Mouse (Mus musculus): ENCODE measurements around the gene Rnf39. TPM values are rescaled to one million over a fixed set of nuclear protein-coding genes. Genes with fewer than 3 reads are reported as not detected.

Gene Rnf39
- polyA plus RNA-seq, 1 experiment from 2014 or later: 0.22 TPM

DNA sequence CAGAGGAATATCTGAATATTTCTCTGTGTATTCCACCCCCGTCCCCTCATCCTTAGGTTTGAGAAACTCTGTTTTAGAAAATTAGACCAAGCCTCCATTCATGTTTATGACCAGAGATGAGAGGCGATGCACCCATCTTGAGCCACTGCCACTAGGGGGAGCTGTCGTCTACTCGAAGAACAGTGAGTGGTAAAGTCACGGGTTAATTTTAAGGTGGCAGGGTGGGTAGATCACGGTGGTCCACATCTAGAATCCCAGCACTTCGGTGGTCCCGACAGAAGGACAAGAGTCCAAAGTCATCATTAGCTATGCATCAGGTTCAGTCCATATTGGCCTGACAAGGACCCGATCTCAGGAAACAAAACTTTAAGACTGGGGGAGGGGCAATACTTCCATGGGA is 27.6 kb upstream of the Rnf39 start:
- no peaks in the 10 kb centered on the region for H3K9me3 ChIP-seq (replicated peaks)
- no peaks in the 10 kb centered on the region for H3K27me3 ChIP-seq (ENCODE audit: low read depth, poor library complexity, severe bottlenecking)
- H3K27ac ChIP-seq (replicated peaks): no peak overlapping the region
- WGBS: 19% methylated on average over 9 of the region's 9 CpGs
- no peaks in the 10 kb centered on the region for H3K36me3 ChIP-seq
- DNase-seq (ENCODE audit: low spot score): peak; percentile 59
- H3K4me3 ChIP-seq: no peak overlapping the region
- H3K4me1 ChIP-seq: no peaks in the 10 kb centered on the region

DNA sequence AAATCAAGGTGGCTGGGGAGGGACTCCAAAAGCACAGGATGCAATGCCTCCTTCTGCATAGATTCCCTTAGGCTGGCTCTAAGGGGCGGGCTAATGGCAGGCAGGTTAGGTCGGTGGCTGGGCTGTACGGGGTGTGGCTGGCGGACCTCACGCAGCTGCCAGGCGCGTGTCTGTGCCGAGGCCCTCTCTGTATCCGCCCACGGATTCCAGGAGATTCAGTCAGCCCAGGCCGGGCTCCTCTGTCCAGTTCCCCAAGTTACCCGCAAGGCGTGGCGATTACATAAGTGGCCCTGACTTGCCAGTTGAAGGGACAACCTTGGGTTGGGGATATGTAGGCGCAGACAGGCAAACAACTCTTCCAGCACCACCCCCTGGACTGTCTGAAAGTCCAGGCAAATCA is 22.5 kb upstream of the Rnf39 start:
- no peak for DNase-seq (ENCODE audit: low spot score)
- Histone ChIP-seq H3K4me1 (no peaks in the 10 kb centered on the region), H3K27me3 (ENCODE audit: low read depth, poor library complexity, severe bottlenecking) (no peaks in the 10 kb centered on the region), H3K36me3 (no peaks in the 10 kb centered on the region), H3K27ac (replicated peaks) (no peak overlapping the region), H3K4me3 (no peak overlapping the region), H3K9me3 (replicated peaks) (no peaks in the 10 kb centered on the region)
- 53% methylated on average over 15 of the region's 15 CpGs for WGBS

DNA sequence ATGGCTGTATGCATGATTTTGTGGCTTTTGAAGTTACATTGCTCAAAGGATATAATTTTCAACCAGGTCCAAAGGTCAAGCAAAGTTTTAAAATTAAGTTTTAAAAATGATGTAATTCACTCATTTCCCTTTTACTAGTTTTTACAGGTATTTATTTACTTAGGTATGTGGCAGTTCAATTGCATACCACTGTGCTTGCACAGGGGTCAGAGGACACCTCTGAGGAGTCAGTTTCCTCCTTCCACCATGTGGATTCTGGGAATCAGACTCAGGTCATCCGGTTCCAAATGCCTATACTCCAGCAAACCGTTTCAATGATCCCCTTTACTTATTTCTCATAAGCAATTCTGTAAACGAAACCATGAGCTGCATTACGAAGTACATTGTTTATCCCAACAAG is 20.0 kb upstream of the Rnf39 start:
- Histone ChIP-seq H3K27me3 (ENCODE audit: low read depth, poor library complexity, severe bottlenecking) (no peaks in the 10 kb centered on the region), H3K4me1 (no peaks in the 10 kb centered on the region), H3K4me3 (no peak overlapping the region), H3K36me3 (no peaks in the 10 kb centered on the region), H3K27ac (replicated peaks) (no peak overlapping the region), H3K9me3 (replicated peaks) (no peaks in the 10 kb centered on the region)
- 86% methylated on average over 4 of the region's 4 CpGs for WGBS
- DNase-seq (ENCODE audit: low spot score): no peak

DNA sequence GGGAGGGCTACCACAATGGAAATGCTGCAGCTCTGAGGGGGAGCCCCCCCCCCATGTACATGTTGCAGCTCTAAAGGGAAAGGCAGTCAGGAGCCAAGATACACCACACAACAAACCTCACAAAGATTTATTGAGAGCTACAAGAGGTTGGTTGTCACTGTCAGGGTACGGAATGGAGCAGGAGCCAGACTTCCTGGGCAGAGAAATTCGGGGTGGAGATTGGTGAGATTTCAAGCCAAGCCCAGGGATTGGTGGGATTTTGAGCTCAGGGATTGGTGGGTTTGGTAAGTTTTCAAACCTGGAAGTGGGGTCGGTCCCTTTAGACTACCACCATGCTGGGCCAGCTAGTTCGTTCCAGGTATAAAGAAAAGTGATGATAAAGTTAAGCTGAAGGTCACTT is 19.2 kb upstream of the Rnf39 start:
- Histone ChIP-seq H3K27me3 (ENCODE audit: low read depth, poor library complexity, severe bottlenecking) (no peaks in the 10 kb centered on the region), H3K9me3 (replicated peaks) (no peaks in the 10 kb centered on the region), H3K4me3 (no peak overlapping the region), H3K4me1 (no peaks in the 10 kb centered on the region), H3K36me3 (no peaks in the 10 kb centered on the region), H3K27ac (replicated peaks) (no peak overlapping the region)
- WGBS: 67% methylated on average over 4 of the region's 4 CpGs
- DNase-seq (ENCODE audit: low spot score): no peak

DNA sequence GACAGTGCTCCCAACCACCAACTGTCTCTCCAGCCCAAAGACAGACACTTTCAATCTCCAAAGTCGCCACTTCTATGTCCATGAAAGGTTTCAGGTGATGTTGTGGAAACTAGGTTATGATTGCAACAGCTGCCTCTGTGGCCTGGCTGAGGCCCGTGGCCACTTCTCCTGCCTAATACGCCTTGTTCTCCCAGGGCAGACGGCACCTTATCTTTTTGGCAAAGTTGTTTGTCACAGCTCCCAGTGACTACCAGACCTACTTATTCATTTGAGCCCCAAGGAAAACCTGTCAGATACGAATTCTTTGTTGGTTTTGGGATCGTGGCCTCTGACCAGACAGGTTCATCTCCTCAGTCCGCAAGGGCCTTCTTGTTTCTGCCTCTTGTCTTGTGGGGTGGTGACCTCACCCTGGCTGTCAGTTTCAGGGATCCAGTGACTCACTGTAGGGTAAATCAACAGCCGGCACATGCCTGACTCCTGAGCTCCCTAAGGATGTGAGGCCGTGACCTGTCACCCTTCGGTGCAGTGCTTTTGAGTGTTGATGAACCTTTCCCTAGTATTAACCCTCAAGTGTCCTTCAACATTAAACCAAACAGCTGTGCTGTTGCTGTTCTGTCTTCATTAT is 15.1 kb upstream of the Rnf39 start:
- no peaks in the 10 kb centered on the region for H3K4me1 ChIP-seq
- H3K27ac ChIP-seq (replicated peaks): no peak overlapping the region
- H3K36me3 ChIP-seq: no peaks in the 10 kb centered on the region
- DNase-seq (ENCODE audit: low spot score): no peak
- H3K4me3 ChIP-seq: no peak overlapping the region
- no peaks in the 10 kb centered on the region for H3K27me3 ChIP-seq (ENCODE audit: low read depth, poor library complexity, severe bottlenecking)
- no peaks in the 10 kb centered on the region for H3K9me3 ChIP-seq (replicated peaks)
- WGBS: 69% methylated on average over 10 of the region's 10 CpGs

DNA sequence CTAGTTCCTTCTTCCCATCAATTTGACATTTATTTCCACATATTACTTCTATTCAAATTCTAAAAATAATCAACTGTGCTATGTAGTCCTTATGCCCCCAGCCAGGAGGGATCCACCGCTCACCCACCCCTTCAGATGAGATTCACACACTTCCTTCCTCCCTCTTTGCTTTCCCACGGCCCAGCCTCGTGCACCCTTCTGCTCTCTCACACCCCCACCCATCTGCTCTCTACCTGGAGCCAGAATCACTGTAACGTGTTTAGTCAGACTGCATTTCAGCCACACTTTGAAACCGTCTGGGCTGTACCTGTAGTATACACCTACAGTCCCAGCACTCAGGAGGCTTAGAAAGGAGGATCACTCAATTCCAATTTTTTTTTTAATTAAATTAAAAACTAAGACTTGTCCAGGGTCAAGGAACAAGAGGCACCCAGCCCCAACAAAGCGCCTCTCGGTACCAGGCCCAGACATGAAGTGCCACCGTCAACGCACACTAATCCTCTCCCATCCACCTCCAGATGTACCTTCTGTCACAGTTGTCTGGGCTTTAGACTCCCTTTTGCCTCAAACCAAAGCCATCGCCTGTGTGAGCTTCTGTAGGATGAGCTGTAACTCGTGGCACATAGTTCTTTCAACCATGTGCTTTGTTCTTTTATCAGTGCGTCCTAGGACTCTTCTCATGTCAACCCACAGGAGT is 13.3 kb upstream of the Rnf39 start:
- no peaks in the 10 kb centered on the region for H3K9me3 ChIP-seq (replicated peaks)
- no peak overlapping the region for H3K27ac ChIP-seq (replicated peaks)
- no peak for DNase-seq (ENCODE audit: low spot score)
- no peaks in the 10 kb centered on the region for H3K36me3 ChIP-seq
- no peak overlapping the region for H3K4me3 ChIP-seq
- H3K4me1 ChIP-seq: no peaks in the 10 kb centered on the region
- H3K27me3 ChIP-seq (ENCODE audit: low read depth, poor library complexity, severe bottlenecking): no peaks in the 10 kb centered on the region
- WGBS: 81% methylated on average over 12 of the region's 12 CpGs

DNA sequence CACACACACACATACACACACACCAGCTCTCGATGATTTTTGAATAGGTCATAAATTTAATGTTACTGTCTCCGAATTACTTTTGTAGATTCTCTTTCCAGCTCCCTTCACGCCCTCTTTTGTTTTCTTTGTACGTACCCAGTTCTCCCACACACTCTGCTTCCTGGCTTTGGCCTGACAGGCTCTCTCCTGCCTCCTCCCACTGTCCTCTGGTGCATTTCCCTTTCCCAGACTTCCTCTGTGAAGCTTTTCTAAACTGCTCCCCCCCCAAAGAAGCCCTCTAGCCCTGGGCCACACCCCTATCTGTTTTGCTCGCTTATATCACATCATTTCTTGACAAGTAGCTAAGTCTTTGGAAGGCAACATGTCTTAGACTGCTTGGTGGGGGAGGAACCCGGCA is 12.5 kb upstream of the Rnf39 start:
- H3K4me1 ChIP-seq: no peaks in the 10 kb centered on the region
- no peak for DNase-seq (ENCODE audit: low spot score)
- H3K4me3 ChIP-seq: no peak overlapping the region
- no peaks in the 10 kb centered on the region for H3K27me3 ChIP-seq (ENCODE audit: low read depth, poor library complexity, severe bottlenecking)
- H3K9me3 ChIP-seq (replicated peaks): no peaks in the 10 kb centered on the region
- H3K36me3 ChIP-seq: no peaks in the 10 kb centered on the region
- WGBS: 83% methylated on average over 6 of the region's 6 CpGs
- no peak overlapping the region for H3K27ac ChIP-seq (replicated peaks)

DNA sequence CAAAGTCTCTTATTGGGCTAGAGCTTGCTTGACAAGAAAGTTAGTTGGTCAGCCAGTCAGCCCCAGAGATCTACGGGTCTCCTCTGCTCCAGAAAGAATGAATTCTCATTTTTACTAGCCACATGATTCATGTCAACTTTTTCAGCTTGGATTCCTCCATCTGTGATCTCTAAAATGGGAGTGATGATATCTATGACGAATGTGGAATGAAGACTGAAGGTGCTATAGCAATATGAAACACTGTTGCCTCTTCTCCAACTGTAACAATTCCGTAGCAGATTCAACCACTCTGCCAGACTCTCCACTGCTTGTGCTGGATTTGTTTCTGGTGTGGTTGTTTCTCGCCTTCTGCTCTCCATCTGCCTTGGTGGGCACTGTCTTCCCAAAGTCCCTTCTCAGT is 11.6 kb upstream of the Rnf39 start:
- H3K4me1 ChIP-seq: no peaks in the 10 kb centered on the region
- no peak for DNase-seq (ENCODE audit: low spot score)
- no peak overlapping the region for H3K4me3 ChIP-seq
- WGBS: 82% methylated on average over 4 of the region's 4 CpGs
- no peaks in the 10 kb centered on the region for H3K9me3 ChIP-seq (replicated peaks)
- no peaks in the 10 kb centered on the region for H3K27me3 ChIP-seq (ENCODE audit: low read depth, poor library complexity, severe bottlenecking)
- no peaks in the 10 kb centered on the region for H3K36me3 ChIP-seq
- no peak overlapping the region for H3K27ac ChIP-seq (replicated peaks)

DNA sequence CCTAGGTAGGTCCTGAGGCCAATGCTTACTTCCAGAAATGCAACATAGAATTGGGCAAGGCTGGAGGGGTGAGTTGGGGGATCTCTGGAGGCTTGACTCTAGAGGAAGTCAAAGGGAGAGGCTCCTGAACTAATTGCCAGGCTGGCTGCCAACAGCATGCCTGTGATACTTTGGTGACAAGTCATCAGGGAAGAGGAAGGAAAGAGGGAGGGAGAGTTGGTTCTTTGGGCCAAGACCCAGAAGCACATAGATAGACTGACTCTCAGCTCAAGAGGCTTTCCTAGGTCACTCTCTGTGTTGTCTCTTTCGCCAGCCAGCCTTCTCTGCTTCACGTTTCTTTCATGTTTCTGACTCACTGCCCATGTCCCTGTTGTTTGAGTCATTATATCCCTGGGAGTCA is 10.9 kb upstream of the Rnf39 start:
- no peaks in the 10 kb centered on the region for H3K9me3 ChIP-seq (replicated peaks)
- no peaks in the 10 kb centered on the region for H3K4me1 ChIP-seq
- 76% methylated on average over 2 of the region's 2 CpGs for WGBS
- H3K27me3 ChIP-seq (ENCODE audit: low read depth, poor library complexity, severe bottlenecking): no peaks in the 10 kb centered on the region
- H3K36me3 ChIP-seq: no peaks in the 10 kb centered on the region
- H3K4me3 ChIP-seq: no peak overlapping the region
- no peak for DNase-seq (ENCODE audit: low spot score)
- H3K27ac ChIP-seq (replicated peaks): no peak overlapping the region

DNA sequence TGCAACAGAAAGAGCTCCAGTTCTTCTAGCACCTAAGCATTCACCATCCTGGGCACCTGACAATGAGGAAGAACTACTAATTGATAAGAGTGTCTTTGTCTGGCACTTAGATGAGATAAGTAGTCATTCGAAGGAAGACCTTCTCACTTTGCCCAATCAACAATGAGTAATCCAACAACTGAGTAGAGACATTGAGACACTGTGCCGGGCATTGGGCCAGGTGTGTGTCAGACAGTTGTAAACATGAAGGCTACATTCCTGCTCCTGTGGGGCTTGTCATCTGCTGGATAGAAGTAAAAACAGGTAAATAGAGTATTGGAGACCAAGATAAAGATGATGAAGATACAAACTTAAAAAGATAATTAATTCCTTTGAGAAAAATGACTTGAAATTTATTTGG is 4.7 kb upstream of the Rnf39 start:
- Histone ChIP-seq H3K4me1 (peaks cover 6% of the 10 kb centered on the region), H3K27me3 (ENCODE audit: low read depth, poor library complexity, severe bottlenecking) (peaks cover 32% of the 10 kb centered on the region), H3K9me3 (replicated peaks) (no peaks in the 10 kb centered on the region), H3K4me3 (no peak overlapping the region), H3K36me3 (no peaks in the 10 kb centered on the region), H3K27ac (replicated peaks) (no peak overlapping the region)
- 93% methylated on average over 2 of the region's 2 CpGs for WGBS
- no peak for DNase-seq (ENCODE audit: low spot score)

DNA sequence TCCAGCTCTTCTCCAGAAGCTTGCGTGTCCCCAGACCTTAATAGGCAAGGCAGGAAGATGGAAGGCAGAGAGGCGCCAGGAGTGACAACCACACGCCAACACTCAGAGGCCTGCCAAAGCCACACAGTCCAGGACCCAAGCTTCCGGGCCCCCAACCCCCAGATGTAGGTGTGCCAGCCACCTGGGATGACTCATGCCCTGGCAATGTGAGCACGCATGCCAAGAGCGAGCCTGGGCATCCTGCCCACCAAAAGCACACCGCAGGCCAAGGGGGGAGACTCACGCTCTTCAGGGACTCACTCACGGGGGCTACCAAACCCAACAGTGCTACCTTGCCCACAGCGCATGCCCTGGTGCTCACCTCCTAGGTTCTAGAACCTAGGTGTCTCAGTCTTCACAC is 327 bp upstream of the Rnf39 start:
- no peak for DNase-seq (ENCODE audit: low spot score)
- Histone ChIP-seq H3K4me3 (peak overlapping the region; percentile 54), H3K9me3 (replicated peaks) (no peaks in the 10 kb centered on the region), H3K27ac (replicated peaks) (no peak overlapping the region), H3K36me3 (no peaks in the 10 kb centered on the region), H3K27me3 (ENCODE audit: low read depth, poor library complexity, severe bottlenecking) (peaks cover 72% of the 10 kb centered on the region), H3K4me1 (peaks cover 26% of the 10 kb centered on the region)
- WGBS: 59% methylated on average over 10 of the region's 10 CpGs

DNA sequence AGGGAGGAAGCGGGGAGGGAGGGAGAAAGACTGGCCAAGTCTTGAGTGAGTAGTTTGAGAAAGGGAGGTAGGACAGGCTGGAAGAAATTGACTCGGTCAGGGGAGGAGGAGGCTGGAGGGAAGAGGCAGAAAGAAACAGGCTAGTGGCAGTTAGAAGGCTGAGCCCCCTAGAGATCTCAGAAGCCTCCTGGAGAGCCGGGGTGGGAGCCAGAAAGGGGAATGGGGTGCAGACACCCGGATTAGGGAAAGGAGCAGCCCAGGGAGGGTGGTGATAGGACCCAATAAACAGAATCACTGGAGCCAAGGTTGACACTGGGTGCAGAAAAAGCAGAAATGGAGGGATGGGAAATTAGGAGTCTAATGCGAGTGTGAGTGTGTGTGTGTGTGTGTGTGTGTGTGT is 973 bp downstream of the Rnf39 start:
- peaks cover 78% of the 10 kb centered on the region for H3K27me3 ChIP-seq (ENCODE audit: low read depth, poor library complexity, severe bottlenecking)
- no peak overlapping the region for H3K27ac ChIP-seq (replicated peaks)
- peak overlapping the region; percentile 54; the same call in 1 of the 2 replicates for H3K4me3 ChIP-seq
- H3K36me3 ChIP-seq: peaks cover 5% of the 10 kb centered on the region
- peak; percentile 15 for DNase-seq (ENCODE audit: low spot score)
- WGBS: 25% methylated on average over 5 of the region's 5 CpGs
- peaks cover 30% of the 10 kb centered on the region for H3K4me1 ChIP-seq
- H3K9me3 ChIP-seq (replicated peaks): no peaks in the 10 kb centered on the region

DNA sequence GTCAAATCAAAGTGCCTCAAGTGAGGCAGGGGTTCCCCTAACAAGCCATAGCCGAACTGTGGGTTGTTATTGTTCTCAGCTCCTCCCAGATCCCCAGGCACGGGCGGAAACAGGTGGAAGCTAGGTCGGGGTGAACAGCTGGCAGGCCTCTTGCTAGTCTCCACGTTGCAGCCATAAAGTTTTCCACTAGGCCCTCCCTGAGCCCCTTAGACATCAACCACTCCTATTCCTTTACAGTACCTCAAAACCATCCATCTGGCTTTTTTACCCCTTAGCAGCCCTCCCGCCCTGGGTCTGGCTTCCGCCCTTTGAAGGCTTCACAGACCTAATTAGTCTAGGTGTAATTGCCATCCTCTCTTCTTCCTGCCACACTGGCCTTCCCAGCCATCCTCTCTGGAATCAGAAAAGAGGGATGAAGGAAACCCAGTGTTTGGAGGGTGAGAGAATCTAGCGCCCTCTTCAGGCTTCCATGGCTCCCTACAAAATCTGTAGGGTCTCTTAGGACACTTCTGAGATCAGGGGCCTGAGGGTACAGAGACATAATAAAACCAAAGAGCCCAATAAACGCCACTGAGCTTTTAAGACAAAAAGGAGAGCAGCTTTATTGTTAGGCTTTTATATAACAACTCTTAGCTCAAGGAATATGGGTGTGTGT is 1.5 kb downstream of the Rnf39 start:
- no peaks in the 10 kb centered on the region for H3K9me3 ChIP-seq (replicated peaks)
- H3K36me3 ChIP-seq: peaks cover 10% of the 10 kb centered on the region
- H3K4me3 ChIP-seq: no peak overlapping the region
- H3K27ac ChIP-seq (replicated peaks): no peak overlapping the region
- no peak for DNase-seq (ENCODE audit: low spot score)
- H3K27me3 ChIP-seq (ENCODE audit: low read depth, poor library complexity, severe bottlenecking): peaks cover 80% of the 10 kb centered on the region
- 32% methylated on average over 8 of the region's 9 CpGs for WGBS
- H3K4me1 ChIP-seq: peaks cover 30% of the 10 kb centered on the region
